Mouse (Mus musculus): ENCODE data around the gene Tomm34.
"Not testable (repeated sequence)": the region's sequence is repeated elsewhere in the genome, so short reads cannot be mapped to it uniquely, and the experiment has no call there.

Tomm34 gene

DNA sequence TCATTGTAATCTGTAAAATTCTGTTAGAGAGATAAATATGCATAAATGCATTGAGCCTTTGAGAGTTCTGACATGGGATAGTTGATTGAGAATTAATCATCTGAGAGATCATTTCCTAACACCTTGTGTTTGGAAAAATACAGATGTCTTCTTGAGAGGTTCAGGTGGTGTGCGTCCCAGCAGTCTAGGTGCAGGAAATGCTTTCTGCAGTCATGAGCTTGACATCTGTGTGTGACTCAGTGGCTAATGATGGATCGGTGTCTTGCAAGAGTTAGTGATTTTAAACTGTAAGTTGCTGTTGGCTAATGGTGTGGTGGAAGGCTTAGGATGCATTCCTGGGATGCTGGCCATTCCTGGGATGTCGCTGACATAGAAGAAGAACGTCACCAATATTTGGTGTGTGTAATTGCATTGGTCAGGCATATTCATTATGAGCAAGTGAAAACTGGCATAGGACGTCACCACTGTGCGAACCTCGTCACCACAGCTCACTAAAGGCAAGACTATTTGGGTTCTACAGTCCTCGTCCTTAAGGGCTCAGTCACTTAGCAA lies 6.0 kb upstream of the Tomm34 start:
- no peak for DNase-seq (ENCODE audit: low read depth, low spot score)

DNA sequence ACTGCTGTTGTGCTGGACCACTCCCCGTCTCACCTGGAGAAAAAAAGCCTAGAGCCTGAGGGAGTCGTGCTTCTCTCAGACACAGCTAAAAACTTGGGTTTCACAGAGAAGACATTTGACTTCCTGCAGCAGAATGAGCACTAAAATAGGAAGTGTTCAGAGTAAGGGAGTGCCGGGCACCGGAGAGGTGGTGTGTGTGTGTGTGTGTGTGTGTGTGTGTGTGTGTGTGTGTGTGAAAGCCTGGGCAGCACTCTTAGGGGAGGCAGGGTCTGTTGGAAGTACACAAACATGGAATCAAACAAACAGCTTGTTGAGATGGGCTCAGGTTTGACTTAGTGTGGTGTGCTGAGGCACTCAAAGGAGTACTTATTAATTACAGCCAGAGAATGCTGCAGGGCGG lies 4.1 kb upstream of the Tomm34 start:
- no peak for DNase-seq (ENCODE audit: low read depth, low spot score)

- DNase-seq (ENCODE audit: low read depth, low spot score): peak; percentile 98
Observed at GRCm38 (mm10) chr2:164073918-164074578, 3.1 kb upstream of the Tomm34 start.

DNA sequence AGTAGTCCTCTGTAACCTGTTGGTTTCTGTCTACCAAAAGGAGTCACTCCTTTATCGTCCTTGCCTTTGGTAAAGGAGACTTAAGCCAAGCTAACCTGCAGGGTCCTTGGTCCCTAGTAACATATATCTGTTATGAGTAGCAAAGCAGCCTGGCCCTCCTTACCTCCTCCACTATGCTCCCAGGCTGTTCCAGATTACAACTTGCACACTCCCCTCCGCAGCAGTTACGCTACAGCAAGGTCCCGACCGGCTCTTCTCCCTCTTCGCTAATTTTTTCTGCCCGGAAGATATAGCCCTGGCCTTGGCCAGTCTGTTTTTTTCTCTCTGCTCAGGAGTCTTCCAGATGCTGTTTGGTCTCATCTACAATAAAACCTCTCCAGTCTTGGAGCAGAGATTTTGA lies 2.2 kb upstream of the Tomm34 start:
- DNase-seq (ENCODE audit: low read depth, low spot score): no peak

DNA sequence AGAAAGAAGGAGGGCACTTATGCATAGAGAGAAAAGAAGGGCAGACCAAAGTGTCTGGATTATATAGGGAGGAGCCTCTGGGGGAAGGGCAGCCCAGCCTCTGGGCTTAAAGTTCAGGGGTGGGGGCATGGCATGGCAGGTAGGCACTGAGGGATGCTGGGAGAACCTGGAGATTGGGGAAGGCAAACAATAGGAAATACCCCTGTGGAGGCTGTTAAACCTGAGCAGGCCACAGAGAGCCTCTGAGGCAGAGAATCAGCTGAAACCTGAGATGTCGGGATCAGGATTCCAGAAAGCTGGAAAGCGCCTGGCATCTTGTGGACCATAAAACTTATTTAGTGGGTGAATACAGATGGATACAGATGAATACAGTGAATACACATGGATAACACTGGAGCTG lies 1.1 kb upstream of the Tomm34 start:
- DNase-seq (ENCODE audit: low read depth, low spot score): no peak

GRCm38 (mm10) chr2:164071437-164071820 lies 460 bp upstream of the Tomm34 start:
- DNase-seq (ENCODE audit: low read depth, low spot score): not testable (repeated sequence)

DNA sequence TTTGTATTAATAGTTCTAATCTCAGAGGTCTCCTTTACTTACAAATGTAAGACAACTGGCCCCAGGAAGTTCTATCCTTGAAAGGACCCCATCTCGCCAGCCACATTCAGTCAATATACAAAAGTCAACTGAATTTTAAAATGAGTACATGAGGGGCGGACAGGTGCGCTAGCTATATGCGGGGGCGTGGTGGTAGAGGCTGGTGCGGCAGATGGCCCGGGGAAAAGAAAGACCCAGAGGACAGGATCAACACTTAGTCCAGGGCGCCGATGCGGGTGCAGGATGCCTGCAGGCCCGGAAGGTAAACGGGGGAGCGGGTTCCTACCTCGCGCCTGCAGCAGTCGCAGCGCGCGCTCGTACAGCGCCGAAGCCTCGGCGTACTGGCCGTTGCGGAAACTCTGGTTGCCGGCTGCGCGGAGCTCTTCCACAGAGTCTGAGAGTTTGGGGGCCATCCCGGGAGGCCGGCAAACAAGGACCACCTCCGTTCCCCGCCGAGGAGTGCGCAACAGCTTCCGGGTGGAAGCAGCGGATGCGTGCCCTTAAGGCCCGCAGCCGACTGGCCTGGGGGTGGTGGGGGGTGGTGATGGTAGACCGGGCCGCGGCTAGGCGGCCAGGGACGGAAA lies 716 bp downstream of the Tomm34 start, which contains the start of gene Stk4:
TSS of gene Stk4 (plus strand) at position 181 of the 623 bp plus-strand sequence.
- peak; percentile 53 for DNase-seq (ENCODE audit: low read depth, low spot score)

- DNase-seq (ENCODE audit: low read depth, low spot score): no peak
Observed at GRCm38 (mm10) chr2:164059634-164060235, 11.2 kb downstream of the Tomm34 start.

GRCm38 (mm10) chr2:164054671-164055070 lies 16.3 kb downstream of the Tomm34 start:
- DNase-seq (ENCODE audit: low read depth, low spot score): no peak

DNA sequence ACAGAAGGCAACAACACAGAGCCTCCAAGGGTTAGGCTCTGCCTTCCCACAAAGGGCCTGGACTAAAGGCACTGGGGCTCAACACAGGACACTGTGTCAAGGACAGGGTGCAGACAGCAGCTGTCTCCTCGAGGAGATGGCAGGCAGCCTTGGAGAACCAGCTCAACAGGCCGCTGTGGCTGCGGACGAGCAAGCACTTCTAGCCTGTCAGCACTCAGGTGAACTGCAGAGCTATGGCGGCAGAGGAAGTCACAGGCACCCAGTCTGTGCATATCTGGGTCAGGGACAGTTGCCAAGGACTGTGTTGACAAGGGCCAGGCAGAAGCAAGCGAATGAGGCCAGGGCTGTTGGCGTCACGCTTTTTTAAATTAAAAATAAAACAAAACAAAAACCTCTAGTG lies 17.2 kb downstream of the Tomm34 start:
- no peak for DNase-seq (ENCODE audit: low read depth, low spot score)

- DNase-seq (ENCODE audit: low read depth, low spot score): peak; percentile 45
Observed at GRCm38 (mm10) chr2:164047197-164047690, 23.7 kb downstream of the Tomm34 start.

GRCm38 (mm10) chr2:164041523-164041922 lies 29.4 kb downstream of the Tomm34 start:
- DNase-seq (ENCODE audit: low read depth, low spot score): no peak

DNA sequence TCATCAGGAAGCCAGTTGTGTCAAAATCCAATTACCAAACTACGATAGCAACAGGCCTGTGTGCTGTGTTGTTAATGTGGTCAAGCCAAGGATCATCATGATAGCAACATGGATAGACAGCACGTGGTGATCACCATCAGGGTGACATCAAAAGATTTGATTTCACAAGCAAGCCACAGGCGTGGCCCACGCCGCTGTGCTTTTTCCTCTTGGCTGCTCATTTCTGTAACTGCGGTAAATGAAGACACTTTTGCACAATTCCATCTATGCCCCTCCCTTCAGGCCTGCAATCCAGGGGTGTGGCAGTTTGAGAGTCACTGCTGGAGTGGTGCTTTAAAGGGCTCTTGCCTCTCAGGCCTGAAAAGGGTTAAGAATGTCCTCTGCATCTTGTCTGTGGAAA lies 30.0 kb downstream of the Tomm34 start:
- DNase-seq (ENCODE audit: low read depth, low spot score): no peak

DNA sequence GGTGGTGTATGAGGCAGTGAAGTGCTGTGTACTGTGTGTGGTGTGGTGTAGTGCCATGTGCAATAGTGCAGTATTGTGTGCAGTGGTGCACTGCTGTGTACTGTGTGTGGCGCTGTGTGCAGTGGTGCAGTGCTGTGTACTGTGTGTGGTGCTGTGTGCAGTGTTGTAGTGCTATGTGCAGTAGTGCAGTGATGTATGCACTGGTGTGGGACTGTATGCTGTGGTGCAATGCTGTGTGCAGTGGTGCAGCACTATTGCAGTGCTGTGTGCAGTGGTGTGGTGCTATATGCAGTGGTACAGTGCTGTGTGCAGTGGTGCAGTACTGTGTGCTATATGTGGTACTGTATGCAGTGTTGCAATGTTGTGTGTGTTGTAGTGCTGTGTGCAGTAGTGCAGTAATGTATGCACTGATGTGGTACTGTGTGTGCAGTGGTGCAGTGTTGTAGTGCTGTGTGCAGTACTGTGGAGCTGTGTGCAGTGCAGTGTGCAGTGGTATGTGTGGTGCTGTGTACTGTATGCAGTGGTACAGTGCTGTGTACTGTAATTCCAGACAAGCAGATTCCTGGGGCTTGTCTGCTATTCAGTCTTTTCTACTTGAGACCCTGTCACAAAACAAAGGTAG lies 32.5 kb downstream of the Tomm34 start:
- DNase-seq (ENCODE audit: low read depth, low spot score): no peak

DNA sequence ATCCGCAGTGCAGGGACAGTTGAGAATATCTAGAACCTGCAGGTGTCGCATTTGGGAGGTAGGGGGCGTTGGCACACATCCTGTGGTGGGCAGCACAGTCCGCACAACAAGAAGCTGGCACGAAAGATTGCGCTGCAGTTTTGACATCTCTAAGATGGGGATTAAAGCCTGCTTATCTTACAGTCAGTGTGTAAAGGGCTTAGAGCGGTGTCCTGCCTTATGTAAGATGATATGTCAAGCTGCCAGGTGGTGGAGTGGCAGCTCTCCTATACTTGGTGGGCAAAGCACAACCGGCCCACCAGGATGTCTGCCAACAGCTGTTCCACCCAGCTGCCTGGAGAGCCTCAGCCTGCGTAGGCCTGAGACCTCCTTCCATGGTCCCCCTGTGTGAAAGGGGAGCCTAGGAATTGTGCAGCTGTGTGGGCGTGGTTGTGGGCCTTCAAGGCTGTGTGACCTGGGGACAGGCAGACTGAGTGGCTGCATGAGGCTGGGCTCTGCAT lies 34.4 kb downstream of the Tomm34 start:
- DNase-seq (ENCODE audit: low read depth, low spot score): peak; percentile 28

DNA sequence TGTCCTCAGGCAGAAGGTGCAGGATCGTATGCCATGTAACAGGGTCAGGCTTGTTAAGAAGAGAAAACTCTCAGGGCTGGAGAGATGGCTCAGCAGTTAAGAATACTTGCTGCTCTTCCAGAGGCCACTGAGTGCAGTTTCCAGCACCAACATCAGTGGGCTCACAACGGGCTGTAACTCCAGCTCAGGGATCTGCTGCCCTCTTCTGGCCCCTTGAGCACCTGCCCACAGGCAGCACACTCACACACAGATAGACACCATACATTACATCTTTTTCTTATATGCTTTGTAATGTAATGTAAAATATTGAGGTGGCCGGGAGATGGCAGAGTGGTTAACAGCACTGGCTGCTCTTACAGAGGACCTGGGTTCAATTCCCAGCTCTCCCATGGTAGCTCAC lies 38.0 kb downstream of the Tomm34 start:
- DNase-seq (ENCODE audit: low read depth, low spot score): peak; percentile 65

DNA sequence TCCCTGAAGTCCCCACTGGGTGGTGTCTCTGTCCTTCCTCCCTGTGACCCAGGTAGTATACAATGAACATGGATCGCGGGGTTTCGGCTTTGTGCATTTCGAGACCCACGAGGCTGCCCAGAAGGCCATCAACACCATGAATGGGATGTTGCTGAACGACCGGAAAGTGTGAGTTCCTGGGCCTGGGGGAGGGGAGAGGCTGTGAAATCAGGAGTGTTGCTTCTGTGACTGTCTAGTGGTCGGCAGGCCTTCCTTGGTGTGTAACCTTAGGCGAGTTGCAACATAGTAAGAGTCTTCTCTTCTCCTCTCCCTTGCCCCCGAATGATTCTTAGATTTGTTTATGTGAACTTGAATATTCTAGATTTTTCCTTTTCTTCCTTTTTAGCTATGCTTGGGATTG lies 39.8 kb downstream of the Tomm34 start:
- DNase-seq (ENCODE audit: low read depth, low spot score): no peak

DNA sequence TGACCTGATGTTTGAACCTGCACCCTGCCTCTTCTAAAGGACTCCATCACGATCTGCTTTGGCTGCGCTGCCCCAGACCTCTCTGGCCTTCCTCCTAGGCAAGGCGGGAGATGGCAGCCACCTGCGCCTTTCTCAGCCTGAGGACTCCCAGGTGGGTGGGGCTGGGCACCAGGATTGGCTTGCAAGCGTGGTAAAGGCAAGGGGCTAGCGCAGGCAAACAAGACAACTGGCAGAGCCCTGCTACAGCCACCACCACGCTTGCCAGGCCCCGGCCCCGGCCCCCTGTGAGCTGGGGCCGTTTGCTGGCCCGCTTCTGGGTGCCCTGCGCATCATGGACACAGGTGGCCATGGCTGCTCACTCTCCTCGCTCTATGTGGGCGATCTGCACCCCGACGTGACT lies 45.8 kb downstream of the Tomm34 start, which contains the start of gene Pabpc1l:
TSS of gene Pabpc1l (plus strand) at position 301 of the 400 bp plus-strand sequence.
- DNase-seq (ENCODE audit: low read depth, low spot score): no peak

- no peak for DNase-seq (ENCODE audit: low read depth, low spot score)
Observed at GRCm38 (mm10) chr2:164022104-164022503, 48.9 kb downstream of the Tomm34 start.

- DNase-seq (ENCODE audit: low read depth, low spot score): no peak
Observed at GRCm38 (mm10) chr2:164019943-164020342, 51.0 kb downstream of the Tomm34 start.

- no peak for DNase-seq (ENCODE audit: low read depth, low spot score)
Observed at GRCm38 (mm10) chr2:164018910-164019309, 52.1 kb downstream of the Tomm34 start.

GRCm38 (mm10) chr2:164015304-164015703 lies 55.7 kb downstream of the Tomm34 start:
- DNase-seq (ENCODE audit: low read depth, low spot score): peak; percentile 51
